Mouse (Mus musculus) forebrain, embryonic 13.5 days (tissue): Measurements from ENCODE around the gene Alkbh2. TPM values are rescaled to one million over a fixed set of nuclear protein-coding genes. Genes with fewer than 3 reads are reported as not detected.

Source experiments
- ATAC-seq: fragments of 200-750 bp; cut with Nextera tagmentation; 2 replicates; pipeline ENCODE4 v1.8.0; 2017
- H3K27ac ChIP-seq: fragments of 300-500 bp; sonication (generic); 2 replicates; pipeline ENCODE4 v1.5.1; 2015; ENCODE audit warnings: inconsistent platforms, mild to moderate bottlenecking, moderate library complexity
- H3K27me3 ChIP-seq: fragments of 300-500 bp; sonication (generic); 2 replicates; pipeline ENCODE4 v1.6.1; 2015; ENCODE audit warnings: mild to moderate bottlenecking, inconsistent platforms
- H3K36me3 ChIP-seq: fragments of 300-500 bp; sonication (generic); 2 replicates; pipeline ENCODE4 v1.6.1; 2015; ENCODE audit warnings: mild to moderate bottlenecking, inconsistent platforms; ENCODE audit not compliant: poor library complexity, severe bottlenecking
- H3K4me1 ChIP-seq: fragments of 300-500 bp; sonication (generic); 2 replicates; pipeline ENCODE4 v1.6.1; 2015; ENCODE audit warnings: inconsistent platforms
- H3K4me2 ChIP-seq: fragments of 300-500 bp; sonication (generic); 2 replicates; pipeline ENCODE4 v1.6.1; 2015; ENCODE audit warnings: inconsistent platforms, mild to moderate bottlenecking, moderate library complexity
- H3K4me3 ChIP-seq: fragments of 300-500 bp; sonication (generic); 2 replicates; pipeline ENCODE4 v1.5.1; 2015; ENCODE audit warnings: mild to moderate bottlenecking, inconsistent platforms
- H3K9ac ChIP-seq: fragments of 300-500 bp; sonication (generic); 2 replicates; pipeline ENCODE4 v1.6.1; 2015; ENCODE audit warnings: mild to moderate bottlenecking, inconsistent platforms
- H3K9me3 ChIP-seq: fragments of 300-500 bp; sonication (generic); replicated peaks from 2 replicates; pipeline ENCODE4 v1.6.1; 2016; ENCODE audit warnings: inconsistent platforms
- WGBS: fragments of 180-500 bp; shearing (Covaris S2); methylation state at CpG from one replicate; pipeline ENCODE4 v1.1.7; 2015; 5-methylcytosine and 5-hydroxymethylcytosine counted together
- polyA plus RNA-seq: library from polyadenylated mRNA; unstranded; fragments of >200 nt; fragmentation: Nextera tagmentation; extraction: Ambion mirVana; gene quantifications from 2 replicates; pipeline ENCODE4 v1.2.1, GENCODE M21; 2015

The Alkbh2 gene
- polyA plus RNA-seq = 6.7 and 9.0 TPM in 2 replicates

GRCm38 (mm10) chr5:114127374-114128349 is at the start of gene Alkbh2:
Gene Alkbh2 (minus strand): TSS chr5:114128218.
- no peaks in the 10 kb centered on the region for H3K27me3 ChIP-seq
- H3K9me3 ChIP-seq = no peaks in the 10 kb centered on the region
- peaks cover 27% of the 10 kb centered on the region for H3K4me1 ChIP-seq
- peaks cover 31% of the 10 kb centered on the region for H3K36me3 ChIP-seq
- H3K4me2 ChIP-seq = peak within 1 kb of the TSS; percentile 95
- H3K9ac ChIP-seq = peak within 1 kb of the TSS; percentile 80
- ATAC-seq = peak; percentile 7
- WGBS = under 1% methylated on average over 69 of the region's 69 CpGs
- peak within 1 kb of the TSS; percentile 69 for H3K4me3 ChIP-seq
- peak within 1 kb of the TSS; percentile 72 for H3K27ac ChIP-seq

GRCm38 (mm10) chr5:114176548-114177400 is 48.8 kb upstream of the Alkbh2 start:
- ATAC-seq = no peak
- peaks cover 14% of the 10 kb centered on the region for H3K4me1 ChIP-seq
- H3K36me3 ChIP-seq = no peaks in the 10 kb centered on the region
- WGBS = 61% methylated on average over 8 of the region's 8 CpGs
- no peak overlapping the region for H3K4me3 ChIP-seq
- H3K9me3 ChIP-seq = no peaks in the 10 kb centered on the region
- H3K9ac ChIP-seq = no peak overlapping the region
- no peak overlapping the region for H3K27ac ChIP-seq
- H3K27me3 ChIP-seq = peaks cover 22% of the 10 kb centered on the region; the same call in 1 of the 2 replicates
- peak overlapping the region; percentile 66 for H3K4me2 ChIP-seq

GRCm38 (mm10) chr5:114175596-114176171 is 47.7 kb upstream of the Alkbh2 start:
- peak overlapping the region; percentile 66 for H3K4me2 ChIP-seq
- H3K36me3 ChIP-seq = no peaks in the 10 kb centered on the region
- H3K4me1 ChIP-seq = peaks cover 14% of the 10 kb centered on the region
- peak overlapping the region; percentile 58 for H3K9ac ChIP-seq
- H3K4me3 ChIP-seq = peak overlapping the region; percentile 38
- H3K27me3 ChIP-seq = peaks cover 22% of the 10 kb centered on the region; the same call in 1 of the 2 replicates
- WGBS = 2% methylated on average over 24 of the region's 26 CpGs
- no peak overlapping the region for H3K27ac ChIP-seq
- no peaks in the 10 kb centered on the region for H3K9me3 ChIP-seq
- ATAC-seq = peak; percentile 71

GRCm38 (mm10) chr5:114174639-114175038 is 46.6 kb upstream of the Alkbh2 start:
- peaks cover 14% of the 10 kb centered on the region for H3K4me1 ChIP-seq
- H3K9ac ChIP-seq = no peak overlapping the region
- no peak overlapping the region for H3K27ac ChIP-seq
- WGBS = 13% methylated on average over 16 of the region's 16 CpGs
- no peak overlapping the region for H3K4me3 ChIP-seq
- H3K36me3 ChIP-seq = no peaks in the 10 kb centered on the region
- no peaks in the 10 kb centered on the region for H3K9me3 ChIP-seq
- peak overlapping the region; percentile 18; the same call in 1 of the 2 replicates for H3K4me2 ChIP-seq
- no peak for ATAC-seq
- peaks cover 22% of the 10 kb centered on the region; the same call in 1 of the 2 replicates for H3K27me3 ChIP-seq

- peaks cover 22% of the 10 kb centered on the region; the same call in 1 of the 2 replicates for H3K27me3 ChIP-seq
- no peak overlapping the region for H3K4me3 ChIP-seq
- ATAC-seq = no peak
- H3K9ac ChIP-seq = no peak overlapping the region
- H3K4me2 ChIP-seq = no peak overlapping the region
- H3K27ac ChIP-seq = no peak overlapping the region
- peaks cover 14% of the 10 kb centered on the region for H3K4me1 ChIP-seq
- 45% methylated on average over 14 of the region's 16 CpGs for WGBS
- H3K9me3 ChIP-seq = no peaks in the 10 kb centered on the region
- H3K36me3 ChIP-seq = no peaks in the 10 kb centered on the region
These were observed 46.0 kb upstream of the Alkbh2 start for GRCm38 (mm10) chr5:114173877-114174581.

- no peak for ATAC-seq
- no peak overlapping the region for H3K27ac ChIP-seq
- no peaks in the 10 kb centered on the region for H3K36me3 ChIP-seq
- H3K9ac ChIP-seq = no peak overlapping the region
- no peak overlapping the region for H3K4me2 ChIP-seq
- no peak overlapping the region for H3K4me3 ChIP-seq
- H3K9me3 ChIP-seq = no peaks in the 10 kb centered on the region
- H3K4me1 ChIP-seq = peaks cover 14% of the 10 kb centered on the region
- peaks cover 22% of the 10 kb centered on the region; the same call in 1 of the 2 replicates for H3K27me3 ChIP-seq
- 79% methylated on average over 7 of the region's 7 CpGs for WGBS
These were observed 45.4 kb upstream of the Alkbh2 start for GRCm38 (mm10) chr5:114173458-114173857.

- Histone ChIP-seq H3K4me2 (no peak overlapping the region), H3K27me3 (peaks cover 22% of the 10 kb centered on the region; the same call in 1 of the 2 replicates), H3K36me3 (no peaks in the 10 kb centered on the region), H3K27ac (no peak overlapping the region), H3K9ac (no peak overlapping the region), H3K9me3 (no peaks in the 10 kb centered on the region), H3K4me1 (peaks cover 14% of the 10 kb centered on the region), H3K4me3 (no peak overlapping the region)
- 92% methylated on average over 3 of the region's 3 CpGs for WGBS
- no peak for ATAC-seq
These were observed 44.9 kb upstream of the Alkbh2 start for GRCm38 (mm10) chr5:114172936-114173335.

GRCm38 (mm10) chr5:114170345-114170744 is 42.3 kb upstream of the Alkbh2 start:
- Histone ChIP-seq H3K9ac (no peak overlapping the region), H3K4me2 (no peak overlapping the region), H3K36me3 (no peaks in the 10 kb centered on the region), H3K4me3 (no peak overlapping the region), H3K27ac (no peak overlapping the region), H3K27me3 (peaks cover 12% of the 10 kb centered on the region; the same call in 1 of the 2 replicates), H3K9me3 (no peaks in the 10 kb centered on the region), H3K4me1 (peaks cover 3% of the 10 kb centered on the region; the same call in 1 of the 2 replicates)
- 87% methylated on average over 7 of the region's 7 CpGs for WGBS
- no peak for ATAC-seq

GRCm38 (mm10) chr5:114163117-114163696 is 35.2 kb upstream of the Alkbh2 start:
- no peaks in the 10 kb centered on the region for H3K36me3 ChIP-seq
- no peak for ATAC-seq
- 80% methylated on average over 6 of the region's 6 CpGs for WGBS
- no peak overlapping the region for H3K4me2 ChIP-seq
- H3K9ac ChIP-seq = no peak overlapping the region
- H3K9me3 ChIP-seq = no peaks in the 10 kb centered on the region
- no peak overlapping the region for H3K4me3 ChIP-seq
- no peak overlapping the region for H3K27ac ChIP-seq
- H3K4me1 ChIP-seq = no peaks in the 10 kb centered on the region
- no peaks in the 10 kb centered on the region for H3K27me3 ChIP-seq

GRCm38 (mm10) chr5:114162106-114162815 is 34.2 kb upstream of the Alkbh2 start:
- no peaks in the 10 kb centered on the region for H3K9me3 ChIP-seq
- H3K4me3 ChIP-seq = no peak overlapping the region
- H3K36me3 ChIP-seq = no peaks in the 10 kb centered on the region
- no peaks in the 10 kb centered on the region for H3K4me1 ChIP-seq
- H3K4me2 ChIP-seq = no peak overlapping the region
- no peak overlapping the region for H3K9ac ChIP-seq
- H3K27me3 ChIP-seq = no peaks in the 10 kb centered on the region
- no peak overlapping the region for H3K27ac ChIP-seq
- WGBS = 63% methylated on average over 12 of the region's 12 CpGs
- no peak for ATAC-seq
